Mouse (Mus musculus) midbrain, embryonic 16.5 days (tissue): ENCODE results near the gene Nhlh1. TPM values are rescaled to one million over a fixed set of nuclear protein-coding genes. Genes with fewer than 3 reads are reported as not detected.
A peak's percentile ranks its signal among the peaks of the same experiment; 100 is the strongest.

Experiments
- ATAC-seq: fragments of 200-750 bp; cut with Nextera tagmentation; 2 replicates; pipeline ENCODE4 v1.8.0; 2017; ENCODE audit warnings: moderate TSS enrichment
- H3K27ac ChIP-seq: fragments of 300-500 bp; sonication (generic); 2 replicates; pipeline ENCODE4 v1.5.1; 2014; ENCODE audit warnings: mild to moderate bottlenecking, low read length, mixed read lengths
- H3K27me3 ChIP-seq: fragments of 300-500 bp; sonication (generic); 2 replicates; pipeline ENCODE4 v1.6.1; 2014; ENCODE audit warnings: low read depth, low read length, mixed read lengths; ENCODE audit not compliant: control insufficient read depth, insufficient read depth
- H3K36me3 ChIP-seq: fragments of 300-500 bp; sonication (generic); 2 replicates; pipeline ENCODE4 v1.6.1; 2014; ENCODE audit warnings: mild to moderate bottlenecking, low read length, moderate library complexity, mixed read lengths; ENCODE audit not compliant: control insufficient read depth, insufficient read depth
- H3K4me1 ChIP-seq: fragments of 300-500 bp; sonication (generic); 2 replicates; pipeline ENCODE4 v1.6.1; 2014; ENCODE audit warnings: mild to moderate bottlenecking, low read length, mixed read lengths; ENCODE audit not compliant: control insufficient read depth, insufficient read depth
- H3K4me2 ChIP-seq: fragments of 300-500 bp; sonication (generic); 2 replicates; pipeline ENCODE4 v1.6.1; 2014; ENCODE audit warnings: mild to moderate bottlenecking, low read length, mixed read lengths
- H3K4me3 ChIP-seq: fragments of 300-500 bp; sonication (generic); 2 replicates; pipeline ENCODE4 v1.5.1; 2014; ENCODE audit warnings: low read depth, mild to moderate bottlenecking, low read length, moderate library complexity, mixed read lengths
- H3K9ac ChIP-seq: fragments of 300-500 bp; sonication (generic); 2 replicates; pipeline ENCODE4 v1.6.1; 2014; ENCODE audit warnings: low read depth, low read length, mixed read lengths
- H3K9me3 ChIP-seq: fragments of 300-500 bp; sonication (generic); replicated peaks from 2 replicates; pipeline ENCODE4 v1.6.1; 2014; ENCODE audit warnings: mild to moderate bottlenecking, low read length, mixed read lengths; ENCODE audit not compliant: control insufficient read depth, poor library complexity, severe bottlenecking
- WGBS: fragments of 180-500 bp; shearing (Covaris S2); extraction: QIAGEN DNeasy Blood & Tissue Kit; methylation state at CpG from one replicate; pipeline ENCODE4 v1.1.7; 2014; 5-methylcytosine and 5-hydroxymethylcytosine counted together
- polyA plus RNA-seq: library from polyadenylated mRNA; unstranded; fragments of >200 nt; fragmentation: Nextera tagmentation; extraction: Ambion mirVana; gene quantifications from 2 replicates; pipeline ENCODE4 v1.2.1, GENCODE M21; 2015

Gene Nhlh1
- polyA plus RNA-seq, 1 experiment from 2014 or later = 0.45 TPM

- no peak overlapping the region for H3K4me3 ChIP-seq
- H3K4me1 ChIP-seq = peaks cover 81% of the 10 kb centered on the region
Measured at GRCm38 (mm10) chr1:172016031-172016430, 41.3 kb downstream of the Nhlh1 start.

DNA sequence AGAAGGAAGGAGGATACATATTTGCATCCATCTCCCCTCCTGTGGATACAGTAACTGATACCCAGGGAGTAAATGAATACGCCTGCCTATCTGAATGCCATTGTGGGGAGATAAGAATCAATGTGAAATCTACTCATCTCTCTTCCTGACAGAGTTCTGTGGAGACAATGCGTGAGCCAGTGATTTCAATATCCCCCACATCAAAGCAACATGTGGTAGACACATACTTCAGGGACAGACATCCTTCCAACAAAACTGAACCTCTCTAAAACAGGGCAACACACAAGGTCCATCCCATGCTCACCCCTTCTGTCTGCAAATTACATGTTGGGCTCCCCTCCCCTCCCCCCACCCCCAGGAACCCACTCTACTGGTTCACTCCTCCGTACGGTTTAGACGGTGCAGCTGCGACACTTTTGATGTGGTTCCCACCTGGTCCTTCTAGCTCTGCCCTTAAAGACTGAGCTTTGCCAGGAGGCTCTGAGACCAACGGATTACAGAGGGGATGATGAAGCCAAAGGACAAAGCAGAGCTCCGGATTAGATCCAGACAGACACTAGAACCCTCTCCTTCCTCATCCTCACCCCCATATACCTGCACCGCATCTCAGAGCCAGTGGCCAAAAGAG is 41.9 kb downstream of the Nhlh1 start:
- H3K4me2 ChIP-seq = peak overlapping the region; percentile 36
- no peak overlapping the region for H3K4me3 ChIP-seq
- H3K27me3 ChIP-seq = no peaks in the 10 kb centered on the region
- no peak overlapping the region for H3K9ac ChIP-seq
- ATAC-seq = no peak
- peaks cover 12% of the 10 kb centered on the region for H3K36me3 ChIP-seq
- H3K9me3 ChIP-seq = no peaks in the 10 kb centered on the region
- 24% methylated on average over 9 of the region's 9 CpGs for WGBS
- peak overlapping the region; percentile 83 for H3K27ac ChIP-seq
- H3K4me1 ChIP-seq = peaks cover 74% of the 10 kb centered on the region

More at GRCm38 (mm10) chr1:172016031-172016430, 41.3 kb downstream of the Nhlh1 start:
- Histone ChIP-seq H3K36me3 (peaks cover 7% of the 10 kb centered on the region), H3K9ac (peak overlapping the region; percentile 31; the same call in 1 of the 2 replicates), H3K27ac (peak overlapping the region; percentile 83), H3K4me2 (peak overlapping the region; percentile 36), H3K9me3 (no peaks in the 10 kb centered on the region), H3K27me3 (no peaks in the 10 kb centered on the region)
- WGBS = 39% methylated on average over 8 of the region's 8 CpGs
- 0 out of 2 replicates have a peak, but pooled peaks have one; percentile 0 for ATAC-seq

GRCm38 (mm10) chr1:172014771-172015170 is 42.6 kb downstream of the Nhlh1 start:
- Histone ChIP-seq H3K36me3 (peaks cover 18% of the 10 kb centered on the region), H3K9ac (no peak overlapping the region), H3K4me1 (peaks cover 68% of the 10 kb centered on the region), H3K9me3 (no peaks in the 10 kb centered on the region), H3K4me2 (peak overlapping the region; percentile 23), H3K4me3 (no peak overlapping the region), H3K27me3 (no peaks in the 10 kb centered on the region), H3K27ac (peak overlapping the region; percentile 48)
- 18% methylated on average over 9 of the region's 9 CpGs for WGBS
- ATAC-seq = no peak

DNA sequence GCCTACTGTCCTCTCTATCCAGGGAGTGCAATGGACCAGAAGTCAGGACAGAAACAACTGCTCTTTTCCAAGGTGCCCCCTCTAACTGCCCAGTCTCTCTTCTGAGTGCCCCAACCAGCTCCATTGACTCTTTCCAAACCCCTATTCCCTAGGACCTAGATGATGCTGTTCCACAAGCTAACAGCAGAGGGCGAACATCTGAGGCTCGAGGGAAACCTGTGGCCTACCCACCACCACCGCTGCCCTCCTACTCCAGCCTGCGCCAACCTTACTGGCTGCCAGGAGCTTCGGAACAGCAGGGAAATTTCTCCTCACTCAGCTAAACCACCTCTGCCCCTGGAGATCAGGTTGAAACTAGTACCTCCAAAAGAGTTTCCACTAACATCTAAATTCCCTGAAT is 45.3 kb downstream of the Nhlh1 start:
- Histone ChIP-seq H3K4me1 (peaks cover 43% of the 10 kb centered on the region), H3K27me3 (no peaks in the 10 kb centered on the region), H3K36me3 (peaks cover 42% of the 10 kb centered on the region), H3K9ac (no peak overlapping the region), H3K9me3 (no peaks in the 10 kb centered on the region), H3K4me3 (no peak overlapping the region), H3K4me2 (no peak overlapping the region), H3K27ac (no peak overlapping the region)
- 10% methylated on average over 5 of the region's 5 CpGs for WGBS
- ATAC-seq = no peak

- no peaks in the 10 kb centered on the region for H3K9me3 ChIP-seq
- no peak overlapping the region for H3K27ac ChIP-seq
- 69% methylated on average over 20 of the region's 20 CpGs for WGBS
- no peaks in the 10 kb centered on the region for H3K27me3 ChIP-seq
- H3K4me1 ChIP-seq = peaks cover 25% of the 10 kb centered on the region
- H3K4me3 ChIP-seq = no peak overlapping the region
- peaks cover 53% of the 10 kb centered on the region for H3K36me3 ChIP-seq
- H3K4me2 ChIP-seq = no peak overlapping the region
- no peak for ATAC-seq
- H3K9ac ChIP-seq = no peak overlapping the region
Measured at GRCm38 (mm10) chr1:172010042-172010824, 47.1 kb downstream of the Nhlh1 start.

- Histone ChIP-seq H3K4me1 (peaks cover 17% of the 10 kb centered on the region), H3K36me3 (peaks cover 58% of the 10 kb centered on the region), H3K4me2 (no peak overlapping the region), H3K4me3 (no peak overlapping the region), H3K27ac (no peak overlapping the region), H3K27me3 (no peaks in the 10 kb centered on the region), H3K9ac (no peak overlapping the region), H3K9me3 (no peaks in the 10 kb centered on the region)
- no peak for ATAC-seq
- 97% methylated on average over 21 of the region's 21 CpGs for WGBS
Measured at GRCm38 (mm10) chr1:172009406-172009805, 48.0 kb downstream of the Nhlh1 start.

- Histone ChIP-seq H3K9me3 (no peaks in the 10 kb centered on the region), H3K4me1 (peaks cover 6% of the 10 kb centered on the region; the same call in 1 of the 2 replicates), H3K36me3 (peaks cover 60% of the 10 kb centered on the region), H3K4me2 (no peak overlapping the region), H3K27ac (no peak overlapping the region), H3K4me3 (no peak overlapping the region), H3K27me3 (no peaks in the 10 kb centered on the region), H3K9ac (no peak overlapping the region)
- 90% methylated on average over 8 of the region's 9 CpGs for WGBS
- no peak for ATAC-seq
Measured at GRCm38 (mm10) chr1:172008351-172008750, 49.0 kb downstream of the Nhlh1 start.

DNA sequence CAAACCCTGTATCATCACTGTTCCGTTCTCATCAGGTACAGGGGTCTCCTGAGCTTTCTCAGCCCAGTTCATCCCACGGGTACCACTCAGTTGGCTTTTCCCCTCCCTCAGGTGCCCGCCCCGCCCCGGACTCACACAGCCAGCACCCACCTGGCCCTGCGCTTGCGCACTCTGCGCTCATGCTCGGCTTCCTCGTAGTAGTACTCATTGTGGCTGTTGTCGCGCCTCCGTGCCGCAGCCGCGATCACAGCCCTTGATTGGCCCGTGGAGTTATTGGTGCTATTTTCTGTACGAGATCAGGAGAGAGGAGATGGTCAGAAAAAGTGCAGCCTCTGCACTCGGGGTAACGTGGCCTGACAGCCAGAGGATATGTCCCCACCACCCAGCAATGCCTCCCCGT is 49.6 kb downstream of the Nhlh1 start:
- H3K4me1 ChIP-seq = peaks cover 1% of the 10 kb centered on the region; the same call in 1 of the 2 replicates
- no peak overlapping the region for H3K27ac ChIP-seq
- no peak overlapping the region for H3K4me3 ChIP-seq
- no peak overlapping the region for H3K9ac ChIP-seq
- no peaks in the 10 kb centered on the region for H3K9me3 ChIP-seq
- no peaks in the 10 kb centered on the region for H3K27me3 ChIP-seq
- WGBS = 97% methylated on average over 21 of the region's 21 CpGs
- H3K4me2 ChIP-seq = no peak overlapping the region
- ATAC-seq = no peak
- H3K36me3 ChIP-seq = peaks cover 66% of the 10 kb centered on the region
